Mouse (Mus musculus) retina, adult 2 months (tissue): ENCODE measurements at regions not wholly inside any gene's neighbourhood (a gene's known extent, or its start where the extent isn't known, plus 50 kb on each side); places are given as distances from the start of the nearest gene placed in this dataset.

Experiments
- DNase-seq: peaks from one replicate; pipeline ENCODE4 v3.0.0-alpha.2; 2012; ENCODE audit warnings: low read depth, low spot score

- no peak for DNase-seq
These were observed 711.3 kb downstream of the Bcl11a start for GRCm38 (mm10) chr11:24789120-24789519.

- no peak for DNase-seq
These were observed 717.8 kb downstream of the Bcl11a start for GRCm38 (mm10) chr11:24795510-24796211.

DNA sequence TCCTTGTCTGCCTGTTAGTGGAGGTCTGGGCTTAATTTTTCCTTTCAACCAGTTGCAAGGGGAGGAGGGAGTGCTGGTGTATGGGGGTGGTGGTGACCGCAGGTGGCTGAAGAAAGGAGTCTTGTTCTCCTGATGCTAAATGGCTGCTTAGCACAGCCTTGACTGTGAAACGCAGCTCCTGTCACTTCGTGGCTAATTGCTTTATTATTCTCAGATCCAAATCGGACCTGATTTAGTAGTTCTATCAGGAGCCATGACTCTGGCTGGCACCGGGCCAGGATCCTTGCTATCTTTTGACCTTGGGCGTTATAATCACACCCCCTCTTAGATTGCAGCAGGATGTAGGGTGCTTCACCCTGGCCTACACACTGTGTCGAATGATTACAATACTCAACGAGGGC is 726.8 kb downstream of the Bcl11a start:
- no peak for DNase-seq

GRCm38 (mm10) chr11:24829578-24830401 is 751.9 kb downstream of the Bcl11a start:
- no peak for DNase-seq

GRCm38 (mm10) chr11:24830484-24830883 is 752.6 kb downstream of the Bcl11a start:
- DNase-seq = no peak

DNA sequence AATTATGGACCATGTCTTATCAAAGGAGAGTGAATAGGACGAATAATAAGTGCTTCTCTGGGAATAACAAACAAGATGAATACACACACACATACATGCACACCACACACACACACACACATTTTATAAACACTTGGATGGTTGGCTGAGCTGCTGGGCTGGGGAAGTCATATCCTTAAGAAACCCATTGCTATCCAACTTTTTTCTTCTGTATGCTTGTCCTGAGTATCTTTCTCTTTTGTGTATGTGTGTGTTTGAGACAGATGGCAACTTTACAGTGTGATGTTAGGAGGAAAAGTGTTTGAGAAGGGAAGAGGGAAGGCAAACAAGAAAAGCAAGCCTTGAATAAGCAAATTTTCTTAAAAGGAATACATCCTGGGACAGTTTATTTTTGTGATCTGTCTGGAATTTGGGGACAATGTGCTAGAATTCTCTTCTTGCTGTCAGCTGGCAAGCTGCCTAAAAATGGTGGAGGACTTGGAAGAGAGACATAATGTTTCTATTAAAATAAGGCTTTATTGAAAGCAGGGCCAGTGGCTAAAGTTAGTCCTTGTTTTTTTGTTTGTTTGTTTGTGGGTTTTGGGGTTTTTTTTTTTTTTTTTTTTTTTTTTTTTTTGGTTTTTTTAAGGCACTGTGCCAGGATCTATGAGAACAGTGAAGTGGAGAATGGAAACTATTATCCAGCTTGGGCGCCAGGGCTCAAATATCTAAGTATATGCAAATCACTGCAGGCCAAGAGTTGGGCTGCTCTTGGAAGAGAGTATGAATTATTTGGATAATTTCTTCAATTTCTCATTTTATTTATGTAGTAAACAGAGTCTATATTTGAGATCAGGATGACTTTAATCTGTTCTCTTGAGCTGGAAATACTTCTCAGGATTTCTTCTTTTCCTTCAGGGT is 766.2 kb downstream of the Bcl11a start:
- DNase-seq = no peak

GRCm38 (mm10) chr11:24856991-24857390 is 779.1 kb downstream of the Bcl11a start:
- DNase-seq = peak; percentile 6

DNA sequence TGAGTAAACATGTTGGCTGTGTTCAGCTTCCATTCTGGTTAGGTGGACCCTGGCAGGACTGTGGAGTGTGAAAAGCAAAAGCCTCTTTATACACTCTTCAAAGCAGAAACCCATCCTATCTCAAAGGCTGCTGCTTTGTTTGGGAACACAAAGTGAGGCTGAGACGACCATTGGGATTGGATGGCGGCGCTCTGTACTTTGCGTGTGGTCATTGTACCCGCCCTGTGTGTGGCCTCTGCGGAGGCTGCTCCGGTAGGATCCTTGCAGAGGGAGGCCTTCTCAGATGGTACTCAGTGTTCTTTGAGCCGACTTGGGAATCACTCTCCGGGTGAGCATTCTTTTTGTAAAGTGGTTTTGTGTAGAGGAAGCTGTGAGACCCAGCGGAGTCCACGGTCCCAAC is 786.8 kb downstream of the Bcl11a start:
- no peak for DNase-seq

GRCm38 (mm10) chr11:24865067-24865796 is 787.4 kb downstream of the Bcl11a start:
- DNase-seq = no peak
